Mouse (Mus musculus): ENCODE results near the gene Arhgef6. TPM values are rescaled to one million over a fixed set of nuclear protein-coding genes. Genes with fewer than 3 reads are reported as not detected.

Gene Arhgef6
- polyA plus RNA-seq, 1 experiment from 2014 or later = 6.6 TPM

DNA sequence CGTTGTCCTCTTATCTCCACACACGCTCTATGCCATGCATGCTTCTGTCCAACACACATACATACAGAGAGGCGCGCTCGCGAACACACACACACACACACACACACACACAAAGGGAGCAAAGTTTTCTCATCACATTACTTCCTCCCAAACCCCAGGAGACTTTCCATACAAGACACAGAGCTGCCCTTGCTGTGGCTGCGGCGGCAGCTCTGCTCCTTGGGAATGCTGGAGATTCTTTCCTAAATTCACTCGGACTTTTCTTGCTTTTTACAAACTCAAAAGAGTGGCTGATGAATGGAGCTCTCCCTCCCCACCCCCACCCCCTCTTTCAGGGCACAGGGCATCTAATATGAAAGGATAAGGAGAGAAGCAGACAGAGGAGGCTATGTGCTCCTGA, 52.2 kb downstream of the Arhgef6 start:
- H3K27ac ChIP-seq (replicated peaks) = no peak overlapping the region
- no peaks in the 10 kb centered on the region for H3K4me1 ChIP-seq
- H3K9me3 ChIP-seq = no peaks in the 10 kb centered on the region
- no peaks in the 10 kb centered on the region for H3K36me3 ChIP-seq
- no peak overlapping the region for H3K9ac ChIP-seq (replicated peaks)
- no peak overlapping the region for H3K4me2 ChIP-seq (replicated peaks)
- H3K27me3 ChIP-seq = no peaks in the 10 kb centered on the region
- no peak for ATAC-seq (ENCODE audit: low FRiP score, low read depth)
- WGBS = 63% methylated on average over 9 of the region's 9 CpGs
- no peak overlapping the region for H3K4me3 ChIP-seq

DNA sequence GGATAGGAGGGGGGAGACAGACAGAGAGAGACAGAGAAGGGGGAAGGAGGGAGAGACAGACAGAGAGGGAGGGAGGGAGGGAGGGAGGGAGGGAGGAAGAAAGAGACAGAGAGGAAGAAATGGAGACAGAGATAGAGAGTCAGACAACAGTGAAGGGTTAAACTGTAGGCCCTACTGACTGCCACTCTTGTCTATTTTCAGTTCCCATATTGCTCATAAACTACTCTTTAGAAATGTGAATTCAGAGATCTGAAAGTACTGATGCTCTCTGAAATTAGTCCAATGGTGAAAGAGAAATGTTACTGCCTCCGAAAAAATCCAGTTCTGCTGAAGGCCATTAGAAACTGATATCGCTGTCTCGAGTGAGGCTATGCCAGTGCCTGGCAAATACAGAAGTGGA, 56.3 kb downstream of the Arhgef6 start:
- H3K4me1 ChIP-seq = 0 out of 2 replicates have a peak, but pooled peaks cover 4% of the 10 kb centered on the region
- H3K9ac ChIP-seq (replicated peaks) = no peak overlapping the region
- H3K9me3 ChIP-seq = no peaks in the 10 kb centered on the region
- WGBS = 93% methylated on average over 3 of the region's 3 CpGs
- no peak overlapping the region for H3K4me2 ChIP-seq (replicated peaks)
- H3K36me3 ChIP-seq = no peaks in the 10 kb centered on the region
- no peak for ATAC-seq (ENCODE audit: low FRiP score, low read depth)
- no peak overlapping the region for H3K27ac ChIP-seq (replicated peaks)
- no peak overlapping the region for H3K4me3 ChIP-seq
- H3K27me3 ChIP-seq = no peaks in the 10 kb centered on the region

DNA sequence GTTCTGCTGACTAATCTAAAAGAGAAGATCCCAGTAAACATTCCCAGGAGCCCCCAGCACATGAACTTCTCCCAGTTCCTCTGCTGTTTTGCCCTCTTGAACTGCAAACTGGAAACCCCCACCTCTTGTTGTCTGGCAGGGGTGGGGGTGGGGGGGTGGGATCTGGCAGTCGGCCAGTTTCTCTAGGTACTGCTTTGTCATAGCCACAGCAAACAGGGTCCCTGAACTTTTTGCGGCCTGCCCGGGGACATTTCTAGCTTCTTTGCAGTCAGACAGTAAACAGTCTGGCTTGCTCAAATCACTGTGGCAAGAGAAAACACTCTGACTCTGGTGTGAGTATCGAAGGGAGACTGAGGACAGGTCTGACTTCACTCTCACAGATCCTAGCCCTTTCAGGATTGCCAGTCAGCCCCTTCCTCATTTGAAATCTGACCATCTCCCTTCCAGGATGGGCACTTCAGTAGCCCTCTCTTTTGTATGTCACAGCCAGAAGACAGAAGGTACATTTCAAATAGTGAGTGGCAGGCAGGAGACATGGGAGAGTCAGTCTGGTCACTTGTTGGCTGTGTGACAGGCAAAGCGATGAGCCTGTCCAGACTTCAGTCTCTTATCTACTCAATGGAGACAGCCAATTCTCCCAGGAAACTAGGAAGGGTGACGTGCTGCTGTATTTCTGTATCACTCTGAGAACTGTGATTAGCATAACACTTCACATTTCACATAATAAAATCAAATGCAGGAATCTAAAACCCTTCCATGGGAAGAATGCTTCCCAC, 60.8 kb downstream of the Arhgef6 start:
- Histone ChIP-seq H3K27ac (replicated peaks) (no peak overlapping the region), H3K9me3 (no peaks in the 10 kb centered on the region), H3K27me3 (no peaks in the 10 kb centered on the region), H3K36me3 (no peaks in the 10 kb centered on the region), H3K9ac (replicated peaks) (no peak overlapping the region), H3K4me3 (no peak overlapping the region), H3K4me1 (0 out of 2 replicates have a peak, but pooled peaks cover 4% of the 10 kb centered on the region), H3K4me2 (replicated peaks) (no peak overlapping the region)
- 0 out of 2 replicates have a peak, but pooled peaks have one; percentile 23 for ATAC-seq (ENCODE audit: low FRiP score, low read depth)
- 43% methylated on average over 6 of the region's 6 CpGs for WGBS

DNA sequence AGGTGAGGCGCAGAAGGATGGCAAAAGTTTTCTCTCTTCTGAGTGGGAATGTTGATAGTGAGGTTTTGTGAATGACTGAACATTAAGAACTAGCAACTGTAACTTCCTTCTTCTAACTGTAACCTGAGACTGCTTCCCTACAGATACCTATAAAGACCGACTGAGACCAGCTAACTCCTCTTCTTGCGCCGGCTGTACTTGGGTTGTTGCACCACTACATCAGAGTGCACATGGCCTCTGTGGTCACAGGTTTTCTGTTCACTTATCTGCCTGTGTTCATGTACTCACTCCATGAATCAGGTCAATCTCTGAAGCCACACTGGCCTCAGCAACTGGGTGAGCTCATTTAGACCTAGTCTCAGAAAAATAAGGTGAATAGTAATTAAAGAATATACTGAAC, 75.0 kb downstream of the Arhgef6 start:
- H3K4me2 ChIP-seq (replicated peaks) = no peak overlapping the region
- H3K9me3 ChIP-seq = no peaks in the 10 kb centered on the region

DNA sequence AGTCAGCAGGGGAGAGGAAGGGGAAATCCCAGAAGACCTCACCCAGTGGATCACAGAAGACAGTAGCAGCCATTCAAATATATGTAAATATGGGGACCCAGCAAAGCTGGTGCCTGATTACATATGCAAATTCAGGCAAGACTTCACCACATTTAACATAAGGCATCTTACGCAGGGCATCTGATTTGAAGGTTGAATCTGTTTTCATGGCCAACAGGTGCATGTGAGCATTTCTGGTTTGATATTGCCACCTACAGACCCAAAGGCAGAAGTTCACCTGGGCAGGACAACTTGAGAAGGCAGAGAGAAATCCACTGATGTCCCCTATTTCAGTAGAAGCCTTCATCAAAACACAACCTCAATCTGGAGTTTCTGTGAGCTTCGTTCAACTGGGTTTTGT, 77.8 kb downstream of the Arhgef6 start:
- H3K4me3 ChIP-seq = no peak overlapping the region
- H3K27ac ChIP-seq (replicated peaks) = no peak overlapping the region
- H3K36me3 ChIP-seq = no peaks in the 10 kb centered on the region
- H3K27me3 ChIP-seq = no peaks in the 10 kb centered on the region
- H3K4me1 ChIP-seq = no peaks in the 10 kb centered on the region
- 59% methylated on average over 2 of the region's 2 CpGs for WGBS
- H3K4me2 ChIP-seq (replicated peaks) = no peak overlapping the region
- ATAC-seq (ENCODE audit: low FRiP score, low read depth) = no peak
- no peak overlapping the region for H3K9ac ChIP-seq (replicated peaks)
- no peaks in the 10 kb centered on the region for H3K9me3 ChIP-seq

More for the DNA sequence above, 75.0 kb downstream of the Arhgef6 start:
- H3K4me3 ChIP-seq = no peak overlapping the region
- no peak for ATAC-seq (ENCODE audit: low FRiP score, low read depth)
- no peaks in the 10 kb centered on the region for H3K36me3 ChIP-seq
- H3K27ac ChIP-seq (replicated peaks) = no peak overlapping the region
- H3K9ac ChIP-seq (replicated peaks) = no peak overlapping the region
- no peaks in the 10 kb centered on the region for H3K4me1 ChIP-seq
- no peaks in the 10 kb centered on the region for H3K27me3 ChIP-seq
- WGBS = 72% methylated on average over 4 of the region's 4 CpGs

DNA sequence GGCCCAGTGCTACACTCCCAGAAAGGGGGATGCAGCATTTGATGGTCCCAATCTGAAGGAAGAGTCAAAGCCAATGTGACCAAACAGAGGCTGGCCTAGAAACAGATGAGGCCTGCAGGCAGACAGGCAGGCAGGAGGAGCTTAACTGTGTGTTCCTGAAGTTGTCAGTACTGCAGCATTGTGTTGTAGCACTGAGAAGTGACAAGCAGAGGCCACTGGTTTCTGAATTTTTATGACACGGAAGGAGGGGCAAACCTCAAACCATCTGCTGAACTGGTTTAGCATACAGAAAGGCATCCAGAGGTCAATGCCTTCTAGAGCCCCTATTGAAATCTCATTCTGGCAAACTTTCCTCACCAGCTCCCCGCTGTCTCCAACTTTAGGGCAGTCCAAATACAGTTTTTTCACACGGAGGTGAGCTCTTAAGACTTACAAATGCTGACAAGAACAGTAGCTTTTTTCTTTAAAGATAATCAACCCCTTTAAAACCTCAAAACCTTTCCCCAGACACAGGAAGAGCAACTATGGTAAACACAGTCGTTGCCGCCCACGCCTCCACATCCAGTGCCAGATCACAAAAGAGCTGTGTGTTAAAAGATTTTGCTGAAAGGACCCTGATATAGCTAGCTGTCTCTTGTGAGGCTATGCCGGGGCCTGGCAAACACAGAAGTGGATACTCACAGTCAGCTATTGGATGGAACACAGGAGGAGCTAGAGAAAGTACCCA, 85.0 kb downstream of the Arhgef6 start:
- Histone ChIP-seq H3K4me1 (no peaks in the 10 kb centered on the region), H3K9me3 (no peaks in the 10 kb centered on the region), H3K36me3 (no peaks in the 10 kb centered on the region), H3K27ac (replicated peaks) (no peak overlapping the region), H3K9ac (replicated peaks) (no peak overlapping the region), H3K4me3 (no peak overlapping the region), H3K4me2 (replicated peaks) (no peak overlapping the region), H3K27me3 (no peaks in the 10 kb centered on the region)
- no peak for ATAC-seq (ENCODE audit: low FRiP score, low read depth)
- WGBS = 73% methylated on average over 7 of the region's 7 CpGs

DNA sequence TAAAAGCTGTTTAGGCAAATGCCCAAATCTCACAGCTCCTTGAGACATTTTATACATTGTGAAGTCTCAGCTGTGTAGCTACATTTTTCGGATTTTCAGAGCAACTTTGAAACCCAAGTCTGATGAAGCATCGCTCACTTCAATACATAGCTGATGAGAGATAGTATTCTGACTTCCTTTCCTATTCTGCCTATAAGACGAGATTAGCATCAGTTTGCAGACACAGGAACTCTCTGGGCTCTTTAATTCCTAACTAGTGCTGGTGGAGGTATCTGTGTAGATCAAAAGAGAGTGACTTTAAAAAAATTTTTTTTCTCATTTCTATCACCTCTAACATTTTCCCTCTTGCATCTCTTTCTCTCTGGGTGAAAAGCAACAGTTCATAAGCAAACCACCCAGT, 100.0 kb downstream of the Arhgef6 start:
- H3K4me1 ChIP-seq = no peaks in the 10 kb centered on the region
- ATAC-seq (ENCODE audit: low FRiP score, low read depth) = no peak
- WGBS = 72% methylated on average over 3 of the region's 3 CpGs

DNA sequence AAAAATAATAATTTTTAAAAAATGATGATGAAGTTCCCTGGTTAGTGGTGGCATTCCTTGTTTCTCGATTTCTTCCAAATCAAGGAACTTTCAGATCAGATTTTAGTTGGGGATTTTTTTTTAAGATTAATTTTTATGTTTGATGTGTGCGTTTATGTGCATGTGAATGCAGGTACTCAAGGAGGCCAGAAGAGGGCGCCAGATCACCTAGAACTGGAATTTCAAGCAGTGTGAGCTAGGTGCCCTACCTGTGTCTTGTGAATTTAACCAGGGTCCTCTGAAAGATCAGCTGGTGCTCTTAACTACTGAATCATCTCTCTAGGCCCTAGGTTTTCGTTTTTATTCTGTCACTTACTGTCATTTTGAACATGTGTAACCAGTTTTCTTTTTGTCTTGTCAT, 102.5 kb downstream of the Arhgef6 start:
- no peaks in the 10 kb centered on the region for H3K27me3 ChIP-seq
- H3K27ac ChIP-seq (replicated peaks) = no peak overlapping the region
- no peaks in the 10 kb centered on the region for H3K9me3 ChIP-seq
- no peaks in the 10 kb centered on the region for H3K36me3 ChIP-seq
- no peak overlapping the region for H3K4me2 ChIP-seq (replicated peaks)
- 69% methylated on average over 4 of the region's 4 CpGs for WGBS
- no peaks in the 10 kb centered on the region for H3K4me1 ChIP-seq
- no peak for ATAC-seq (ENCODE audit: low FRiP score, low read depth)
- no peak overlapping the region for H3K9ac ChIP-seq (replicated peaks)
- no peak overlapping the region for H3K4me3 ChIP-seq

More for the DNA sequence above, 100.0 kb downstream of the Arhgef6 start:
- no peaks in the 10 kb centered on the region for H3K36me3 ChIP-seq
- no peaks in the 10 kb centered on the region for H3K27me3 ChIP-seq
- H3K9ac ChIP-seq (replicated peaks) = no peak overlapping the region
- no peak overlapping the region for H3K4me2 ChIP-seq (replicated peaks)
- no peak overlapping the region for H3K27ac ChIP-seq (replicated peaks)
- no peak overlapping the region for H3K4me3 ChIP-seq
- H3K9me3 ChIP-seq = no peaks in the 10 kb centered on the region

DNA sequence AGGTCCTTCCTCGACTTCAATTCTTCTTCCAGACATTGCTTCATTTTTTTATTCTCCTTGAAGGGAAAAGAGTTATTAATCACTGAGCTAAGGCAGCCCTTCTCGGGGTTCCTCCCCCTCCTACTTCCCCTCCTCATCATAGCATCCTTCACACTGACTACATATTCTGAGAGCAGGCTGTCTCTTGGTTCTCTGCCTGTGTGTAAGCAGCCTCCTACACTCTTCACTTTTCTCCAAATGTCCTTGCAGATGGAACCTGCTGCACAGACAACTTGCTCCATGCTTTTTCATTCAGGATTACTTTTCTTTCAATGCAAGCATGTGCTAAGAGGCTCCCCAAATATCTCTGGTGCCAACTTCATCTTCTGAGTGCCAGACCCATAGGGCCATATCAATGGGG, 104.9 kb downstream of the Arhgef6 start:
- Histone ChIP-seq H3K36me3 (no peaks in the 10 kb centered on the region), H3K27ac (replicated peaks) (no peak overlapping the region), H3K4me2 (replicated peaks) (no peak overlapping the region), H3K4me3 (no peak overlapping the region), H3K9me3 (no peaks in the 10 kb centered on the region), H3K27me3 (no peaks in the 10 kb centered on the region), H3K4me1 (no peaks in the 10 kb centered on the region), H3K9ac (replicated peaks) (no peak overlapping the region)
- no peak for ATAC-seq (ENCODE audit: low FRiP score, low read depth)
- 67% methylated on average over 2 of the region's 2 CpGs for WGBS

DNA sequence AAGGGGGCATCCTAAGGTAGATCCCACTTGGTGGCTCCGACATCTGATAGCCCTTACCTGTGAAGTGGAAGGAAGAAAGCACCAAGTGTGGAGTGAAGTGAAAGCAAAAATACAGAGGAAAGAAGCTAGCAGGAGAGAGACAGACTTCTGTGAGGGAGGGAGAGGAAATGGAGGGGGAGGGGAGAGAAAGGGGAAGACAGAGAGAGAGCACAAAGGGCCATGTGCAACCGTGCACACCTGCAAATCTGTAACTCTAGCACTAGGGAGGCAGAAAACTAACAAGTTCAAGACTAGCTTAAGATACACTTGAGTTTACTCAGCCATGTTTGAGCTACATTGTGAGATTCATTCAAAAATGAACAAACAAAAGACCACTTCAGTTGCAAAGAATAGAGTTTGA, 110.4 kb downstream of the Arhgef6 start:
- no peak for ATAC-seq (ENCODE audit: low FRiP score, low read depth)
- H3K27me3 ChIP-seq = no peaks in the 10 kb centered on the region
- H3K4me2 ChIP-seq (replicated peaks) = no peak overlapping the region
- no peaks in the 10 kb centered on the region for H3K4me1 ChIP-seq
- no peaks in the 10 kb centered on the region for H3K36me3 ChIP-seq
- H3K9me3 ChIP-seq = no peaks in the 10 kb centered on the region
- H3K4me3 ChIP-seq = no peak overlapping the region
- H3K9ac ChIP-seq (replicated peaks) = no peak overlapping the region
- WGBS = 74% methylated on average over 2 of the region's 2 CpGs
- no peak overlapping the region for H3K27ac ChIP-seq (replicated peaks)

DNA sequence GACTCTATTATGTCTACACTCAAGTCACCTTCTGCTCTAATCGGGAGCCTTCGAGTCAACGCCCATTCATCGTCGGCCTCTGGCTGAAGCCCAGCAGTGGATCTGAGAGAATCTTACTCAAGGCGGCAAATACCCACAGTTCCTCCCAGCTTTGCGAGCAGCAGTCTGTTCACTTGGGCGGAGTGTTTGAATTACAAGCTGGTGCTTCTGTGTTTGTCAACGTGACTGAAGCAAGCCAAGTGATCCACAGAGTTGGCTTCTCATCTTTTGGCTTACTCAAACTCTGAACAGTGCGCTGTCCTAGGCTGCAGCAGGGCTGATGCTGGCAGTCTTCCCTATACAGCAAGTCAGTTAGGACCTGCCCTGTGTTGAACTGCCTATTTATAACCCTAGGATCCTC, 115.2 kb downstream of the Arhgef6 start:
- Histone ChIP-seq H3K36me3 (no peaks in the 10 kb centered on the region), H3K4me3 (no peak overlapping the region), H3K27ac (replicated peaks) (no peak overlapping the region), H3K9ac (replicated peaks) (no peak overlapping the region), H3K27me3 (no peaks in the 10 kb centered on the region), H3K4me2 (replicated peaks) (no peak overlapping the region), H3K9me3 (no peaks in the 10 kb centered on the region), H3K4me1 (no peaks in the 10 kb centered on the region)
- WGBS = 87% methylated on average over 10 of the region's 10 CpGs
- ATAC-seq (ENCODE audit: low FRiP score, low read depth) = no peak

DNA sequence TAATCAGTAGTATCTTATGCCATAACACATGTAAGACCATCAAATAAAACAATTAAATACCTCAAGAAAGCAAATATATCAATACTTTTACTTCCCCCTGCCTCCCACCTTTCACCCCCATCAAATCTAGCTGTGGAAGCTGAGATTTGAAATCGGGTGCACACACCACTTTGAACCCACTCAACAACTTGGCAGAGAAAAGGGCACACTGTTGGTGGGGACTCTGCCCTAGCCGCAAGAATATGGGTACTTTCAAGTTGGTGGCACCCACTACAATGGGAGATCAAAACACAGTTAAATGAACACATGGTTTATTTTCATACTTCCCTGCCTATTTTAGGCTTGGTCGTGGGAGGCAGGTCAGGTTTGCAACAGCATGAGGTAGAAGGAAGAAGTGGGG, 116.6 kb downstream of the Arhgef6 start:
- Histone ChIP-seq H3K9me3 (no peaks in the 10 kb centered on the region), H3K9ac (replicated peaks) (no peak overlapping the region), H3K27me3 (no peaks in the 10 kb centered on the region), H3K4me1 (no peaks in the 10 kb centered on the region), H3K36me3 (no peaks in the 10 kb centered on the region), H3K4me2 (replicated peaks) (no peak overlapping the region), H3K27ac (replicated peaks) (no peak overlapping the region), H3K4me3 (no peak overlapping the region)
- WGBS = 82% methylated on average over 3 of the region's 3 CpGs
- ATAC-seq (ENCODE audit: low FRiP score, low read depth) = no peak

Measured in midbrain, embryonic 12.5 days (tissue).